Mouse (Mus musculus) embryonic fibroblast, embryonic 13.5 days (primary cell): Measurements from ENCODE around the gene Asb2. TPM values are rescaled to one million over a fixed set of nuclear protein-coding genes. Genes with fewer than 3 reads are reported as not detected.
A peak's percentile ranks its signal among the peaks of the same experiment; 100 is the strongest.

ENCODE experiments used
- H3K27ac ChIP-seq: 2 replicates; pipeline ENCODE4 v1.5.1; 2012; ENCODE audit warnings: low read length, control low read depth, inconsistent platforms; ENCODE audit not compliant: insufficient read depth
- H3K4me1 ChIP-seq: 2 replicates; pipeline ENCODE4 v1.6.1; 2011; ENCODE audit warnings: low read length; ENCODE audit not compliant: control insufficient read depth, insufficient read depth
- H3K4me3 ChIP-seq: 2 replicates; pipeline ENCODE4 v1.5.1; 2011; ENCODE audit warnings: mild to moderate bottlenecking, control low read depth, low read length; ENCODE audit not compliant: insufficient read depth
- CTCF ChIP-seq: IDR thresholded peaks from 2 replicates; pipeline ENCODE4 v1.5.1; 2011; ENCODE audit warnings: mild to moderate bottlenecking, control low read depth, low read length, moderate library complexity, borderline replicate concordance; ENCODE audit not compliant: insufficient read depth
- POLR2A ChIP-seq: IDR thresholded peaks from 2 replicates; pipeline ENCODE4 v1.6.1; 2011; ENCODE audit warnings: low read depth, mild to moderate bottlenecking, control low read depth, low read length, moderate library complexity
- polyA plus RNA-seq: library from polyadenylated mRNA; stranded (reverse); fragments of >200 nt; gene quantifications from 2 replicates; pipeline ENCODE4 v1.2.4, GENCODE M21; 2011; ENCODE audit warnings: low read depth; ENCODE audit not compliant: missing spikeins, insufficient read length

Gene Asb2
- polyA plus RNA-seq, 1 experiment = not detected

GRCm38 (mm10) chr12:103326569-103326968, 29.2 kb downstream of the Asb2 start:
- TF ChIP-seq CTCF = no peak
- no peak for TF ChIP-seq POLR2A
- Histone ChIP-seq H3K4me3 (no peak overlapping the region), H3K27ac (no peak overlapping the region), H3K4me1 (no peaks in the 10 kb centered on the region)

GRCm38 (mm10) chr12:103325156-103325857, 30.5 kb downstream of the Asb2 start:
- Histone ChIP-seq H3K4me3 (no peak overlapping the region), H3K4me1 (no peaks in the 10 kb centered on the region), H3K27ac (no peak overlapping the region)
- TF ChIP-seq CTCF = peak; percentile 90
- TF ChIP-seq POLR2A = no peak

- peak; percentile 70 for TF ChIP-seq CTCF
- no peak for TF ChIP-seq POLR2A
These were observed 33.0 kb downstream of the Asb2 start for GRCm38 (mm10) chr12:103322801-103323200.

GRCm38 (mm10) chr12:103315831-103316545, 39.8 kb downstream of the Asb2 start:
- Histone ChIP-seq H3K4me3 (no peak overlapping the region), H3K4me1 (no peaks in the 10 kb centered on the region), H3K27ac (no peak overlapping the region)
- no peak for TF ChIP-seq POLR2A
- TF ChIP-seq CTCF = no peak

More at GRCm38 (mm10) chr12:103322801-103323200, 33.0 kb downstream of the Asb2 start:
- no peak overlapping the region for H3K27ac ChIP-seq
- no peaks in the 10 kb centered on the region for H3K4me1 ChIP-seq
- H3K4me3 ChIP-seq = no peak overlapping the region

GRCm38 (mm10) chr12:103314640-103315361, 41.0 kb downstream of the Asb2 start:
- H3K4me1 ChIP-seq = no peaks in the 10 kb centered on the region
- no peak overlapping the region for H3K4me3 ChIP-seq
- TF ChIP-seq POLR2A = no peak
- H3K27ac ChIP-seq = no peak overlapping the region

GRCm38 (mm10) chr12:103313871-103314639, 41.7 kb downstream of the Asb2 start:
- Histone ChIP-seq H3K4me1 (no peaks in the 10 kb centered on the region), H3K27ac (no peak overlapping the region), H3K4me3 (no peak overlapping the region)
- TF ChIP-seq POLR2A = no peak
- TF ChIP-seq CTCF = no peak

- H3K4me3 ChIP-seq = no peak overlapping the region
- H3K4me1 ChIP-seq = no peaks in the 10 kb centered on the region
- no peak overlapping the region for H3K27ac ChIP-seq
- TF ChIP-seq POLR2A (no peak), CTCF (no peak)
These were observed 42.5 kb downstream of the Asb2 start for GRCm38 (mm10) chr12:103313274-103313673.

GRCm38 (mm10) chr12:103311921-103312320, 43.9 kb downstream of the Asb2 start:
- TF ChIP-seq POLR2A = no peak
- no peak for TF ChIP-seq CTCF
- Histone ChIP-seq H3K4me3 (no peak overlapping the region), H3K4me1 (no peaks in the 10 kb centered on the region), H3K27ac (no peak overlapping the region)

GRCm38 (mm10) chr12:103310744-103311267, 45.0 kb downstream of the Asb2 start, which contains the start of gene Fam181a:
Gene Fam181a (plus strand): TSS chr12:103310975.
- TF ChIP-seq POLR2A = no peak
- no peak for TF ChIP-seq CTCF
- Histone ChIP-seq H3K27ac (no peak within 1 kb of the TSS), H3K4me3 (no peak within 1 kb of the TSS), H3K4me1 (no peaks in the 10 kb centered on the region)
